Mouse (Mus musculus) embryonic facial prominence, embryonic 12.5 days (tissue): ENCODE results near the gene P3h4. TPM values are rescaled to one million over a fixed set of nuclear protein-coding genes. Genes with fewer than 3 reads are reported as not detected.

Experiments used
- ATAC-seq: fragments of 200-750 bp; cut with Nextera tagmentation; 2 replicates; pipeline ENCODE4 v1.8.0; 2017; ENCODE audit not compliant: insufficient number of reproducible peaks, insufficient read depth, low FRiP score, low TSS enrichment
- H3K27ac ChIP-seq: fragments of 300-500 bp; sonication (generic); 2 replicates; pipeline ENCODE4 v1.5.1; 2016; ENCODE audit warnings: mild to moderate bottlenecking
- H3K27me3 ChIP-seq: fragments of 300-500 bp; sonication (generic); 2 replicates; pipeline ENCODE4 v1.6.1; 2016; ENCODE audit warnings: mild to moderate bottlenecking, moderate library complexity
- H3K36me3 ChIP-seq: fragments of 300-500 bp; sonication (generic); 2 replicates; pipeline ENCODE4 v1.6.1; 2016; ENCODE audit warnings: mild to moderate bottlenecking
- H3K4me1 ChIP-seq: fragments of 300-500 bp; sonication (generic); 2 replicates; pipeline ENCODE4 v1.6.1; 2016
- H3K4me2 ChIP-seq: fragments of 300-500 bp; sonication (generic); replicated peaks from 2 replicates; pipeline ENCODE4 v1.6.1; 2016; ENCODE audit warnings: mild to moderate bottlenecking, moderate library complexity
- H3K4me3 ChIP-seq: fragments of 300-500 bp; sonication (generic); 2 replicates; pipeline ENCODE4 v1.5.1; 2016; ENCODE audit warnings: mild to moderate bottlenecking
- H3K9ac ChIP-seq: fragments of 300-500 bp; sonication (generic); 2 replicates; pipeline ENCODE4 v1.6.1; 2016; ENCODE audit warnings: mild to moderate bottlenecking, moderate library complexity
- H3K9me3 ChIP-seq: fragments of 300-500 bp; sonication (generic); 2 replicates; pipeline ENCODE4 v1.6.1; 2016; ENCODE audit warnings: mild to moderate bottlenecking, moderate library complexity
- WGBS: fragments of 180-500 bp; shearing (Covaris S2); methylation state at CpG from one replicate; pipeline ENCODE4 v1.1.7; 2016; 5-methylcytosine and 5-hydroxymethylcytosine counted together
- polyA plus RNA-seq: library from polyadenylated mRNA; unstranded; fragments of >200 nt; fragmentation: Nextera tagmentation; extraction: Ambion mirVana; gene quantifications from 2 replicates; pipeline ENCODE4 v1.2.1, GENCODE M21; 2016

P3h4 gene
- polyA plus RNA-seq, 1 experiment from 2014 or later: 51.4 TPM

- H3K36me3 ChIP-seq: peaks cover 20% of the 10 kb centered on the region; the same call in 1 of the 2 replicates
- H3K9me3 ChIP-seq: no peaks in the 10 kb centered on the region
- peaks cover 31% of the 10 kb centered on the region for H3K4me1 ChIP-seq
- H3K9ac ChIP-seq: no peak overlapping the region
- H3K27me3 ChIP-seq: no peaks in the 10 kb centered on the region
- peak overlapping the region; percentile 64 for H3K27ac ChIP-seq
- 70% methylated on average over 6 of the region's 6 CpGs for WGBS
- 0 out of 2 replicates have a peak overlapping the region, but pooled peaks have one; percentile 27 for H3K4me2 ChIP-seq
- no peak overlapping the region for H3K4me3 ChIP-seq
- no peak for ATAC-seq
These were observed 26.0 kb downstream of the P3h4 start for GRCm38 (mm10) chr11:100388588-100388987.

- 37% methylated on average over 14 of the region's 14 CpGs for WGBS
- Histone ChIP-seq H3K36me3 (peaks cover 28% of the 10 kb centered on the region), H3K4me3 (no peak overlapping the region), H3K4me2 (peak overlapping the region; percentile 27; the same call in 1 of the 2 replicates), H3K9ac (no peak overlapping the region), H3K27ac (peak overlapping the region; percentile 66), H3K27me3 (no peaks in the 10 kb centered on the region), H3K9me3 (no peaks in the 10 kb centered on the region), H3K4me1 (peaks cover 31% of the 10 kb centered on the region)
- ATAC-seq: no peak
These were observed 26.9 kb downstream of the P3h4 start for GRCm38 (mm10) chr11:100387589-100388375.

- ATAC-seq: no peak
These were observed 27.5 kb downstream of the P3h4 start for GRCm38 (mm10) chr11:100387111-100387510.

GRCm38 (mm10) chr11:100386586-100386985, 28.1 kb downstream of the P3h4 start:
- Histone ChIP-seq H3K9ac (no peak overlapping the region), H3K4me2 (no peak overlapping the region), H3K27ac (peak overlapping the region; percentile 66), H3K4me1 (peaks cover 31% of the 10 kb centered on the region), H3K36me3 (peaks cover 39% of the 10 kb centered on the region), H3K4me3 (no peak overlapping the region), H3K9me3 (no peaks in the 10 kb centered on the region), H3K27me3 (no peaks in the 10 kb centered on the region)
- WGBS: 31% methylated on average over 5 of the region's 5 CpGs
- ATAC-seq: no peak

More at GRCm38 (mm10) chr11:100387111-100387510, 27.5 kb downstream of the P3h4 start:
- no peak overlapping the region for H3K4me3 ChIP-seq
- H3K27ac ChIP-seq: peak overlapping the region; percentile 66
- peaks cover 34% of the 10 kb centered on the region for H3K36me3 ChIP-seq
- 87% methylated on average over 6 of the region's 6 CpGs for WGBS
- H3K9ac ChIP-seq: no peak overlapping the region
- no peaks in the 10 kb centered on the region for H3K9me3 ChIP-seq
- no peaks in the 10 kb centered on the region for H3K27me3 ChIP-seq
- peaks cover 31% of the 10 kb centered on the region for H3K4me1 ChIP-seq
- H3K4me2 ChIP-seq: no peak overlapping the region

- H3K27ac ChIP-seq: no peak overlapping the region
- WGBS: 84% methylated on average over 3 of the region's 3 CpGs
- no peaks in the 10 kb centered on the region for H3K27me3 ChIP-seq
- H3K36me3 ChIP-seq: peaks cover 51% of the 10 kb centered on the region
- ATAC-seq: no peak
- H3K4me3 ChIP-seq: no peak overlapping the region
- H3K4me1 ChIP-seq: peaks cover 20% of the 10 kb centered on the region
- H3K9ac ChIP-seq: no peak overlapping the region
- H3K4me2 ChIP-seq: no peak overlapping the region
- no peaks in the 10 kb centered on the region for H3K9me3 ChIP-seq
These were observed 29.6 kb downstream of the P3h4 start for GRCm38 (mm10) chr11:100385016-100385415.

GRCm38 (mm10) chr11:100382682-100383081, 32.0 kb downstream of the P3h4 start:
- H3K9me3 ChIP-seq: no peaks in the 10 kb centered on the region
- H3K4me2 ChIP-seq: no peak overlapping the region
- H3K4me1 ChIP-seq: peaks cover 5% of the 10 kb centered on the region
- H3K36me3 ChIP-seq: peaks cover 71% of the 10 kb centered on the region
- no peak overlapping the region for H3K4me3 ChIP-seq
- no peak overlapping the region for H3K27ac ChIP-seq
- WGBS: 81% methylated on average over 6 of the region's 6 CpGs
- H3K27me3 ChIP-seq: no peaks in the 10 kb centered on the region
- no peak overlapping the region for H3K9ac ChIP-seq
- ATAC-seq: no peak

GRCm38 (mm10) chr11:100379311-100379710, 35.3 kb downstream of the P3h4 start:
- ATAC-seq: no peak
- H3K27me3 ChIP-seq: no peaks in the 10 kb centered on the region
- WGBS: 87% methylated on average over 4 of the region's 4 CpGs
- no peaks in the 10 kb centered on the region for H3K9me3 ChIP-seq
- H3K9ac ChIP-seq: no peak overlapping the region
- peaks cover 83% of the 10 kb centered on the region for H3K36me3 ChIP-seq
- H3K4me1 ChIP-seq: no peaks in the 10 kb centered on the region
- no peak overlapping the region for H3K27ac ChIP-seq
- H3K4me3 ChIP-seq: no peak overlapping the region
- no peak overlapping the region for H3K4me2 ChIP-seq

GRCm38 (mm10) chr11:100378446-100378845, 36.2 kb downstream of the P3h4 start:
- Histone ChIP-seq H3K4me2 (no peak overlapping the region), H3K9ac (no peak overlapping the region), H3K27ac (no peak overlapping the region), H3K9me3 (no peaks in the 10 kb centered on the region), H3K4me1 (no peaks in the 10 kb centered on the region), H3K27me3 (no peaks in the 10 kb centered on the region), H3K4me3 (no peak overlapping the region), H3K36me3 (peaks cover 84% of the 10 kb centered on the region)
- 81% methylated on average over 5 of the region's 5 CpGs for WGBS
- no peak for ATAC-seq

DNA sequence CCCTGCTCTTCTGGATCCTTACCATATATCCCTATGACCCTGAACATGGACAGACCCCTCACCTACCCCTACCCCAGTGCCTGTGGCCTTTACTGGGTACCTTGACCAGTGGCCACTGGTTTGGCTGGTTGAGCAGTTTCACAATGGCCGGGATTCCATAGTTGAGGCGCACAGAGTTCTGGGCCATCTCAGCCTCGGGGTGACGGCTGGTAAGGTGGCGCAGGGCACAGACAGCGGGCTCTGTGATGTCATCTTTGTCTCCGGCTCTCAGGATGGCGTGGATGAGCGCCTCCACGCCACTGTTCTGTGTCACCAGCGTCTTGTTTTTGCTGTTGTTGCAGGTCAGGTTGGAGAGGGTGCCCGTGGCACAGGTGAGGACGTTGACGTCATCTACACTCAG, 36.6 kb downstream of the P3h4 start:
- no peak overlapping the region for H3K9ac ChIP-seq
- no peaks in the 10 kb centered on the region for H3K4me1 ChIP-seq
- 96% methylated on average over 14 of the region's 14 CpGs for WGBS
- H3K36me3 ChIP-seq: peaks cover 84% of the 10 kb centered on the region
- ATAC-seq: no peak
- no peak overlapping the region for H3K4me2 ChIP-seq
- H3K27ac ChIP-seq: no peak overlapping the region
- H3K9me3 ChIP-seq: no peaks in the 10 kb centered on the region
- no peak overlapping the region for H3K4me3 ChIP-seq
- no peaks in the 10 kb centered on the region for H3K27me3 ChIP-seq

DNA sequence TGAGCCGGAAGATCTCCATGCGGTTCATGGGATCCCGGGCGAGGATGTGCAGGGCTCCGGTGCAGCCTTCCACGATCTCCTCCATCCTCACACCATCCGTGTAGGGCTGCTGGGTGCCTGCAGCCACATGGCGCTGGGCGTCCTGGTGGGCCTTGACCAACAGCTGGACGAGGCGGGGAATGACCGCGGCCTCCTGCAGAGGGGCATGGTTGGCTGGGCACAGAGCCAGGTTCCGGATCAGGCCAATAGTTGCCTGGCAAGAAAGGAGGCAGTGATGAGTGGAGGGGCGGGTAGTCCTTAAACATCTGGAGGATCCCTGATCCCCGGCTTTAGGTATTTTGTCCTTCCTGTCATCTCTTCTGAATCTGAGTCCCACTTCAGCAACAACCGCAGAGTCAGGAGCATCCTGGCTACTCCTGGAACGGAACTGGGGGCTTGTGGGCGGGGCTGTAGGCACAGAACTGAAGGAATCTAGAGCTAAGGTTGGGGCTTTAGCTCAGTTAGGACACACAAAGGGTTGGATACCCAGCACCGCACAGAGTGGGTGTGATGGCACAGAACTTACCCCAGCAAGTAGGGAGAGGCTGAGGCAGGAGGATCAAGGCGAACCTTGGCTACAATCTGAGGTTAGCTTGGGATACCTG, 37.8 kb downstream of the P3h4 start:
- H3K4me3 ChIP-seq: no peak overlapping the region
- no peak overlapping the region for H3K9ac ChIP-seq
- peaks cover 84% of the 10 kb centered on the region for H3K36me3 ChIP-seq
- WGBS: 92% methylated on average over 21 of the region's 21 CpGs
- H3K9me3 ChIP-seq: no peaks in the 10 kb centered on the region
- H3K4me2 ChIP-seq: no peak overlapping the region
- no peak for ATAC-seq
- H3K27ac ChIP-seq: no peak overlapping the region
- no peaks in the 10 kb centered on the region for H3K27me3 ChIP-seq
- H3K4me1 ChIP-seq: no peaks in the 10 kb centered on the region

DNA sequence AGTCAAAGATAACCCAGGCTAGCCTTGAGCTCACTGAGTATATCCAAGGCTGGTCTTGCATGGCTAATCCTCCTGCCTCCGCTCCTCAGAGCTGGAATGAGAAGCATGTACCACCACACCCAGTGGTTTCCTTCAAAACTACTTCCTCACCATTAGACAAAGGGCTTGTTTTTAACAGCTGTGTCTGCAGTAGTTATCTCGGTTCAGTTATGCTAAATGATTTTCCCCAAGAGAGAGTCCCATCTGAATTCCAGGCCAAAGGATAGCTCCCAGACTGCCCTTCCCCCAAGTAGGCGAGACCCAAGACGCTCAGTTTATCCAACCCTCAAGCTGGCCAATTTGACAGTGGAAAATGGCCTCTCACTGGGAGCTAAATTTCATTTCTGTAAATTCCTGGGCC, 38.6 kb downstream of the P3h4 start:
- H3K9me3 ChIP-seq: no peaks in the 10 kb centered on the region
- 74% methylated on average over 4 of the region's 4 CpGs for WGBS
- no peak overlapping the region for H3K27ac ChIP-seq
- no peak overlapping the region for H3K4me2 ChIP-seq
- no peak for ATAC-seq
- no peak overlapping the region for H3K4me3 ChIP-seq
- H3K4me1 ChIP-seq: no peaks in the 10 kb centered on the region
- H3K9ac ChIP-seq: no peak overlapping the region
- peaks cover 87% of the 10 kb centered on the region for H3K36me3 ChIP-seq
- no peaks in the 10 kb centered on the region for H3K27me3 ChIP-seq

DNA sequence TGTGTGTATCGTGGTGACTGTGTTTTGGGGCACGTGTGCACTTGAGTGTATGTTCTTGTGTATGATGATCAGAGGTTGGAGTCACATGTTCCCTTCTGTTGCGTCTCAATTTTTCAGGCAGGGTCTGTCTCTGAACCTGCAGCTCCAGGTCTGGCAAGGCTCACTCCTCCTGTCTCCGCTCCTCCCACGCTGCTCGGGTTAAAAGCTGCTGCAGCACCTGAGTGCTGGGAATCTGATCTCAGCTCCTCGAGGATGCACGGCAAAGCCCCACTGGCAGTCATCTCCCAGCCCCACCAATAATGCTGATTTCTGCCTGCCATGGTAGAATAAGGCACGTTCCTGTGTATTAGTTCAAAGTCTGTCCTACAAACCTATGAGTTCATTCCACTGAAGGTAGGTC, 39.5 kb downstream of the P3h4 start:
- no peak for ATAC-seq
- Histone ChIP-seq H3K27ac (no peak overlapping the region), H3K4me1 (no peaks in the 10 kb centered on the region), H3K27me3 (no peaks in the 10 kb centered on the region), H3K4me3 (no peak overlapping the region), H3K36me3 (peaks cover 84% of the 10 kb centered on the region), H3K9me3 (no peaks in the 10 kb centered on the region), H3K4me2 (no peak overlapping the region), H3K9ac (no peak overlapping the region)
- WGBS: 87% methylated on average over 9 of the region's 9 CpGs
